In the genomic region with DNA sequence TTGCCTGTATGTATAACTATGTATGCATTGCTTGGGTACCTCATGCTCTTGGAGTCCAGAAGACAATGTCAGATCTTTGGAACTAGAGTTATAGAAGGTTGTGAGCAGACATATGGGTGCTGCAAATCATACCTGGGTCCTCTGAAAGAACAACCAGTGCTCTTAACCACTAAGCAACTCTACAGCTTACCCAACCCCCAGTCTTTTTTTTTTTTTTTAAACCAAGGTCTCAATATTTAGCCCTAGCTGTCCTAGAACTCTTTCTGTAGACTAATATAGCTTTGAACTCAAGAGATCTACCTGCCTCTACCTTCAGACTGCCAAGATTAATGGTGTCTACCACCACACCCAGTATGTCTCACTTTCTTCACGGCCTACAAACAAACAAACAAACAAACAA, we compare ENCODE assay signal across 16 mouse cellular contexts.
"Had no signal": no experiment of that assay in that cellular context is flagged by ENCODE, and none has a peak within 500 bp of the region (broad histone marks: within the 10 kb centered on the region; RNA-seq: fewer than 3 reads in every experiment).

No protein-coding gene starts in this region.

- H3K27ac ChIP-seq: neural tube, embryonic 12.5 days; neural tube, embryonic 13.5 days; neural tube, embryonic 15.5 days; stomach, embryonic 15.5 days; stomach, postnatal 0 days had no signal

- H3K4me2 ChIP-seq: neural tube, embryonic 12.5 days; neural tube, embryonic 13.5 days; neural tube, embryonic 15.5 days; stomach, embryonic 15.5 days had no signal

- H3K36me3 ChIP-seq: neural tube, embryonic 12.5 days; neural tube, embryonic 13.5 days; neural tube, embryonic 15.5 days; stomach, embryonic 15.5 days had no signal

- H3K27me3 ChIP-seq: neural tube, embryonic 12.5 days; neural tube, embryonic 13.5 days; neural tube, embryonic 15.5 days; stomach, embryonic 15.5 days had no signal

- DNase-seq: right cerebral cortex, adult 18-20 months; right cerebral cortex, postnatal 14 days; right cerebral cortex, postnatal 25 days; right cerebral cortex, postnatal 4 days; spleen, adult 18-20 months; thymus, adult 18-20 months; thymus, adult 2 months; thymus, postnatal 14 days; thymus, postnatal 25 days; thymus, postnatal 36 days; thymus, postnatal 4 days had no signal

- H3K9ac ChIP-seq: neural tube, embryonic 12.5 days; neural tube, embryonic 13.5 days; neural tube, embryonic 15.5 days; stomach, embryonic 15.5 days had no signal

- H3K4me3 ChIP-seq: neural tube, embryonic 12.5 days; neural tube, embryonic 13.5 days; neural tube, embryonic 15.5 days; stomach, embryonic 15.5 days had no signal

- H3K9me3 ChIP-seq: neural tube, embryonic 12.5 days; neural tube, embryonic 13.5 days; neural tube, embryonic 15.5 days; stomach, embryonic 15.5 days had no signal
